In genomic region chr5:140292152-140292551, GRCm38 (mm10) we compare ENCODE assay signal across 8 mouse cellular contexts. TPM values are rescaled to one million over a fixed set of nuclear protein-coding genes. Genes with fewer than 3 reads are reported as not detected.
DNase-seq lines count a peak whose midpoint lies in the region; ATAC-seq and TF ChIP-seq lines count a peak whose summit lies in the region.

No protein-coding gene starts in this region.

- intact Hi-C loops in left cerebral cortex, adult 2 months (cut with DNase I): loop anchor here (1.0 to 2.0 kb wide), 3 partner anchors 95 to 453 kb away; partner anchors contain the start of gene Elfn1

- no peak overlapping the region for H3K4me3 ChIP-seq in heart, embryonic 10.5 days
- no peak overlapping the region for H3K4me3 ChIP-seq in hindbrain, embryonic 13.5 days
- H3K4me3 ChIP-seq in left cerebral cortex, adult 2 months: no peak overlapping the region
- no peak overlapping the region for H3K4me3 ChIP-seq in midbrain, embryonic 15.5 days

- ATAC-seq in hindbrain, embryonic 13.5 days (ENCODE audit: low FRiP score): peak; percentile 78; the same call in 1 of the 2 replicates
- ATAC-seq in midbrain, embryonic 15.5 days (replicated peaks): 0 out of 2 replicates have a peak, but pooled peaks have one; percentile 50

- H3K27me3 ChIP-seq in heart, embryonic 10.5 days (ENCODE audit: insufficient read depth, poor library complexity, severe bottlenecking): no peaks in the 10 kb centered on the region
- H3K27me3 ChIP-seq in hindbrain, embryonic 13.5 days: no peaks in the 10 kb centered on the region
- H3K27me3 ChIP-seq in midbrain, embryonic 15.5 days (replicated peaks): no peaks in the 10 kb centered on the region

- peaks cover 12% of the 10 kb centered on the region for H3K4me1 ChIP-seq in heart, embryonic 10.5 days
- peaks cover 18% of the 10 kb centered on the region for H3K4me1 ChIP-seq in hindbrain, embryonic 13.5 days (replicated peaks)
- H3K4me1 ChIP-seq in midbrain, embryonic 15.5 days: no peaks in the 10 kb centered on the region

- no peak overlapping the region for H3K9ac ChIP-seq in hindbrain, embryonic 13.5 days
- no peak overlapping the region for H3K9ac ChIP-seq in midbrain, embryonic 15.5 days

- no peak overlapping the region for H3K27ac ChIP-seq in heart, embryonic 10.5 days
- H3K27ac ChIP-seq in hindbrain, embryonic 13.5 days: no peak overlapping the region
- no peak overlapping the region for H3K27ac ChIP-seq in left cerebral cortex, adult 2 months
- H3K27ac ChIP-seq in midbrain, embryonic 15.5 days: no peak overlapping the region

- no peak overlapping the region for H3K4me2 ChIP-seq in hindbrain, embryonic 13.5 days
- H3K4me2 ChIP-seq in midbrain, embryonic 15.5 days: no peak overlapping the region

- WGBS in heart, embryonic 10.5 days: 77% methylated on average over 1 of the region's 1 CpGs
- 86% methylated on average over 1 of the region's 1 CpGs for WGBS in hindbrain, embryonic 13.5 days
- WGBS in midbrain, embryonic 15.5 days: 80% methylated on average over 1 of the region's 1 CpGs

- H3K36me3 ChIP-seq in heart, embryonic 10.5 days: peaks cover 73% of the 10 kb centered on the region
- peaks cover 47% of the 10 kb centered on the region for H3K36me3 ChIP-seq in hindbrain, embryonic 13.5 days
- H3K36me3 ChIP-seq in midbrain, embryonic 15.5 days (replicated peaks): peaks cover 12% of the 10 kb centered on the region; the same call in 1 of the 2 replicates

- peak; percentile 16 to 53 for DNase-seq in heart, adult 9 months (ENCODE audit: low spot score in 2 of 2)
- no peak for DNase-seq in heart, embryonic 10.5 days (ENCODE audit: low spot score)
- peak; percentile 45 to 66 for DNase-seq in adrenal gland, postnatal 36 days
- peak; percentile 34 for DNase-seq in fibroblast of lung, adult 2 months (ENCODE audit: low read depth)
- peak; percentile 55 to 61 for DNase-seq in left cerebral cortex, adult 2 months (ENCODE audit: extremely low spot score in 1 of 2, low spot score in 2 of 2)
- DNase-seq in spleen, postnatal 14 days (ENCODE audit: low spot score in 2 of 2): peak; percentile 12 to 47

- no peaks in the 10 kb centered on the region for H3K9me3 ChIP-seq in heart, embryonic 10.5 days
- H3K9me3 ChIP-seq in hindbrain, embryonic 13.5 days: no peaks in the 10 kb centered on the region
- H3K9me3 ChIP-seq in midbrain, embryonic 15.5 days: no peaks in the 10 kb centered on the region

- TF ChIP-seq CTCF in left cerebral cortex, adult 2 months (IDR thresholded peaks at IDR 0.05): peak; percentile 85

RNA-seq across cellular contexts. Expression of gene Mad1l1, which starts 29.2 kb away (rescaled TPM):
- 34.4 and 43.5 TPM in 2 replicates for polyA plus RNA-seq in heart, embryonic 10.5 days (2016; fragmentation: Nextera tagmentation; extraction: Ambion mirVana)
- 10 to 100 TPM; 13.9 to 17.8 TPM for total RNA-seq in adrenal gland, postnatal 36 days (2021)
- 33.2 and 34.1 TPM in 2 replicates for polyA plus RNA-seq in hindbrain, embryonic 13.5 days (2015; fragmentation: Nextera tagmentation; extraction: Ambion mirVana)
- 10 to 100 TPM; 14.1 to 17.6 TPM for total RNA-seq in left cerebral cortex, adult 2 months (2021)
- 35.4 and 37.2 TPM in 2 replicates for polyA plus RNA-seq in midbrain, embryonic 15.5 days (2015; fragmentation: Nextera tagmentation; extraction: Ambion mirVana)

RNA-seq across cellular contexts. Expression of gene Nudt1, which starts 29.3 kb away (rescaled TPM):
- 39.2 and 50.4 TPM in 2 replicates for polyA plus RNA-seq in heart, embryonic 10.5 days (2016; fragmentation: Nextera tagmentation; extraction: Ambion mirVana)
- 10 to 100 TPM; 15.0 to 23.0 TPM for total RNA-seq in adrenal gland, postnatal 36 days (2021)
- 26.8 and 28.6 TPM in 2 replicates for polyA plus RNA-seq in hindbrain, embryonic 13.5 days (2015; fragmentation: Nextera tagmentation; extraction: Ambion mirVana)
- total RNA-seq in left cerebral cortex, adult 2 months (2021): 1 to 10 TPM; 4.6 to 6.8 TPM
- 22.3 and 23.4 TPM in 2 replicates for polyA plus RNA-seq in midbrain, embryonic 15.5 days (2015; fragmentation: Nextera tagmentation; extraction: Ambion mirVana)

RNA-seq across cellular contexts. Expression of gene Mrm2, which starts 39.5 kb away (rescaled TPM):
- polyA plus RNA-seq in heart, embryonic 10.5 days (2016; fragmentation: Nextera tagmentation; extraction: Ambion mirVana): 15.4 and 18.8 TPM in 2 replicates
- 10 to 100 TPM; 13.7 to 15.6 TPM for total RNA-seq in adrenal gland, postnatal 36 days (2021)
- polyA plus RNA-seq in hindbrain, embryonic 13.5 days (2015; fragmentation: Nextera tagmentation; extraction: Ambion mirVana): 20.2 and 21.5 TPM in 2 replicates
- 10 to 100 TPM in 1 of 2 experiments, 1 to 10 TPM in 1; 9.1 to 11.1 TPM for total RNA-seq in left cerebral cortex, adult 2 months (2021)
- 21.8 and 21.9 TPM in 2 replicates for polyA plus RNA-seq in midbrain, embryonic 15.5 days (2015; fragmentation: Nextera tagmentation; extraction: Ambion mirVana)
